Mouse (Mus musculus): ENCODE results near the gene Gm21292.
"Not testable (repeated sequence)": the region's sequence is repeated elsewhere in the genome, so short reads cannot be mapped to it uniquely, and the experiment has no call there.

Gene Gm21292

DNA sequence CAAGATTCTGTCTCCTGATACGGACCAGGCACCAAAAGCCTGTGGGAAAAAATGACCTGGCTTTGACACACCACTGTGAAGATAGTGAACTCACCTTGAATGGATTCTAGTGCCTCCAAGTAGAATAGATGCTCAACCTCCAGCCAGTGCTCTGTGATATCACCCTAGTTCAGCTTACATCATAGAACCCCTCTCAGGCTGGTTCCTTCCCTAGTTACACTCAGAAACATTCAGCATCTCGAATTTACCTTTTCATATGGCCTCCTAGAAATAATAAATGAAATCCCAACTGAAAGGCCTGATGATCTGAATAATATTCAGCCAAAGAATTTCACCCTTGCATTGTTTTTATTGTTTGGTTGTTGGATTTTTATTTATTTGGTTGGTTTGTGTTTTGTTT, at the start of gene Gm21292:
Gene Gm21292 (minus strand): TSS at position 101 of the 400 bp plus-strand sequence.
- DNase-seq: not testable (repeated sequence)

Data from cerebellum, postnatal 36 days (tissue).